Mouse (Mus musculus) lung, embryonic 14.5 days (tissue): ENCODE measurements at regions not wholly inside any gene's neighbourhood (a gene's known extent, or its start where the extent isn't known, plus 50 kb on each side); places are given as distances from the start of the nearest gene placed in this dataset.

Source experiments
- ATAC-seq: fragments of 200-750 bp; cut with Nextera tagmentation; 2 replicates; pipeline ENCODE4 v1.8.0; 2017; ENCODE audit warnings: mild to moderate bottlenecking, moderate TSS enrichment, moderate library complexity; ENCODE audit not compliant: insufficient read depth
- DNase-seq: peaks from one replicate; pipeline ENCODE4 v3.0.0-alpha.2; 2015
- H3K27ac ChIP-seq: fragments of 300-500 bp; sonication (generic); 2 replicates; pipeline ENCODE4 v1.5.1; 2014; ENCODE audit warnings: low read depth, mild to moderate bottlenecking, moderate library complexity
- H3K27me3 ChIP-seq: fragments of 300-500 bp; sonication (generic); 2 replicates; pipeline ENCODE4 v1.6.1; 2014; ENCODE audit warnings: low read length, control low read depth; ENCODE audit not compliant: insufficient read depth
- H3K36me3 ChIP-seq: fragments of 300-500 bp; sonication (generic); 2 replicates; pipeline ENCODE4 v1.6.1; 2014; ENCODE audit warnings: control low read depth; ENCODE audit not compliant: insufficient read depth
- H3K4me1 ChIP-seq: fragments of 300-500 bp; sonication (generic); 2 replicates; pipeline ENCODE4 v1.6.1; 2014; ENCODE audit warnings: antibody characterized with exemption, control low read depth; ENCODE audit not compliant: insufficient read depth
- H3K4me2 ChIP-seq: fragments of 300-500 bp; sonication (generic); 2 replicates; pipeline ENCODE4 v1.6.1; 2014; ENCODE audit warnings: mild to moderate bottlenecking
- H3K4me3 ChIP-seq: fragments of 300-500 bp; sonication (generic); 2 replicates; pipeline ENCODE4 v1.5.1; 2014; ENCODE audit warnings: low read depth, low read length
- H3K9ac ChIP-seq: fragments of 300-500 bp; sonication (generic); 2 replicates; pipeline ENCODE4 v1.6.1; 2014
- H3K9me3 ChIP-seq: fragments of 300-500 bp; sonication (generic); 2 replicates; pipeline ENCODE4 v1.6.1; 2016; ENCODE audit warnings: low read depth, low read length, control low read depth
- CTCF ChIP-seq: IDR thresholded peaks from 2 replicates; pipeline ENCODE4 v1.5.1; 2016; ENCODE audit warnings: antibody characterized with exemption, low read depth
- WGBS: fragments of 180-500 bp; shearing (Covaris S2); extraction: QIAGEN DNeasy Blood & Tissue Kit; methylation state at CpG from one replicate; pipeline ENCODE4 v1.1.7; 2014; 5-methylcytosine and 5-hydroxymethylcytosine counted together

DNA sequence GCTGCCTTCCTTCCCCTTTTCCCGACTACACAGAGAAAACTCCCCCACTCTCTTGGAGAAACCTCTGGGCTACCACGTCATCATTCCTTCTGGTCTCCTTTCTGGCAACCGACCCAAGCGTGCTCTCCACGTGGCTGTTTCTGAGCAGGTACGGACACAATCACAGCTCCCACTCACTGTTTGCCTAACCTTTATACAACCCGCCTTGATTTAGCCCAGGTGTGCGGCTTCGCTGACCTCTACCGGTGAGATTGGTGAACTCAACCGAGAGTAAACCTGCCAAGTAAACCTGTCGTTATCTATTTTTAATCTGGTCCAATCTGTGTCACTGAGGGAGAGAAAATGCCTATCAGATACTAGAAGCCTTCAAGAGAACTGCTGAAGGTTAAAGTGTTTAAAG, 142.7 kb upstream of the Gnai1 start:
- Histone ChIP-seq H3K4me2 (no peak overlapping the region), H3K9ac (no peak overlapping the region), H3K9me3 (no peaks in the 10 kb centered on the region), H3K4me1 (no peaks in the 10 kb centered on the region), H3K36me3 (no peaks in the 10 kb centered on the region), H3K27me3 (no peaks in the 10 kb centered on the region), H3K27ac (no peak overlapping the region), H3K4me3 (no peak overlapping the region)
- peak; percentile 44; the same call in 1 of the 2 replicates for ATAC-seq
- peak; percentile 50 for TF ChIP-seq CTCF
- DNase-seq = peak; percentile 34
- WGBS = 18% methylated on average over 12 of the region's 12 CpGs

DNA sequence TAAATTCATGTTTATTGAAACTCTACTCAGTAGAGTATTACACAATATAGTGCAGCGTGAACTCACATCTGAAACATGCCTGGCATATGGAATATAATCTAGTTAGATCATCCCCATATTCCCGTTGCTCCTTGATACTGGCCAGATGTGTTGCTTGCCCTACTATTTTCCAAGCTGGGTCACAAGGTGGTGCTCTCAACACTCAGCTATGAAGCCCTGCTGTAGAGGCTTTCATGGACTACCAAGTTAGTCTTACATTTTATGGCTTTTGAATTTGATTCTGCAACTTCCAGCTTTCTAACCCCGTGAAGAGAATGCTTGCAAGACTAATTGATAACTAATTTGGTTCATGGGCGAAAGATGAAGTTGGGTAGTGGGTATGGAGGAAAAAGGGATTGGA, 134.2 kb upstream of the Gnai1 start:
- H3K4me2 ChIP-seq = no peak overlapping the region
- no peaks in the 10 kb centered on the region for H3K36me3 ChIP-seq
- 73% methylated on average over 4 of the region's 4 CpGs for WGBS
- H3K4me1 ChIP-seq = no peaks in the 10 kb centered on the region
- H3K4me3 ChIP-seq = no peak overlapping the region
- TF ChIP-seq CTCF = no peak
- no peak overlapping the region for H3K9ac ChIP-seq
- H3K9me3 ChIP-seq = no peaks in the 10 kb centered on the region
- DNase-seq = no peak
- no peak overlapping the region for H3K27ac ChIP-seq
- no peak for ATAC-seq
- H3K27me3 ChIP-seq = no peaks in the 10 kb centered on the region

DNA sequence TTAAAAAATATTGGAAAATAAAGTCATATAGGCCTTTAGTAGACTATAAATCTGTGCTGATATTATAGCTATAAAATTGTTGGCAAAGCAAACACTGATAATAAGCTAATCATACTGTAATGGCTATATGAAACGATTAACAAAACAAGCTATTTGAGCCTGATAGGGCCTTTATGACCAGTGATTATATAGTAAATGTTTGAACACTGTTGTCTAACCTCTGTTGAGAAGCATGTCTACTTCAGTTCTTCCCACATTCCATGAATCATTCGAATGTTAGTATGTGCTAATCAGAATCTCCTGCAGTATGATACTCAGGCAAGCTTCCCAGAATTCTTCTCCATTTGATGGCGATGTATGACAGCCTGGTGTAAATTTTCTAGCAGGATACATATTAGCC, 129.6 kb upstream of the Gnai1 start:
- Histone ChIP-seq H3K4me1 (no peaks in the 10 kb centered on the region), H3K36me3 (no peaks in the 10 kb centered on the region), H3K27ac (no peak overlapping the region), H3K9ac (no peak overlapping the region), H3K4me2 (no peak overlapping the region), H3K9me3 (no peaks in the 10 kb centered on the region), H3K27me3 (no peaks in the 10 kb centered on the region), H3K4me3 (no peak overlapping the region)
- DNase-seq (no peak), ATAC-seq (no peak)
- 71% methylated on average over 3 of the region's 3 CpGs for WGBS
- no peak for TF ChIP-seq CTCF

DNA sequence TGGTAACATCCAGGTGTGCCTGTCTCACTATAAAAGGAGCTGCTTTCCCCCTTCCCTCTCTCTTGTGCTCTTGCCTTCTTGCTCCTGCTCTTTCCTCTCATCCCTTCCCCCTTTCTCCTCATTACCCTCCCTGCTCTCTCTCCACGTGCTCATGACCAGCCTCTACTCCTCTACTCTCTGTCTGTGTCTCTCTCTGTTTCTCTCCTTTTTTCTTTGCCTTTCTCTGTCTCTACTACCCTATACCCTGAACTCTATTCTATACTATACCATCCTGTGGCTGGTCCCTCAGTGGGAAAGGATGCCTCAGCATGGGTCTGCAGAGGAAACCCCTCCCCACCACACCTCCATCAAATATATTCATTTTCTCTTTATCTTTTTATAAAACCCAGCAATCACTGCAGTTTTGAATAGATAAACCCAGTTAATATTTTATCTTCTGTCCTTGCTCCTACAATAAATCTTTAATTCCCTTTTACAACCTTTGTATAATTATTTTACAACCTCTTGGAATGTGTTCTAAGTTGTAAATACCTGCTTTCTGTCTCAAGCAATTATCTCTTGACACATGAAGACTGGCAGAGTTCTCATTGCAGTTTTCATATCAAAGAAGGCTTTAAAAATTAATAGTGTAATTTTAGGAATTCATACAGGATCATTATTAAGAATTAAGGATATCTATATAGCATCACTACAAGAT, 127.1 kb upstream of the Gnai1 start:
- no peaks in the 10 kb centered on the region for H3K27me3 ChIP-seq
- no peak overlapping the region for H3K9ac ChIP-seq
- TF ChIP-seq CTCF = no peak
- DNase-seq (no peak), ATAC-seq (no peak)
- H3K4me2 ChIP-seq = no peak overlapping the region
- no peak overlapping the region for H3K27ac ChIP-seq
- H3K9me3 ChIP-seq = no peaks in the 10 kb centered on the region
- no peak overlapping the region for H3K4me3 ChIP-seq
- no peaks in the 10 kb centered on the region for H3K4me1 ChIP-seq
- no peaks in the 10 kb centered on the region for H3K36me3 ChIP-seq
- WGBS = 52% methylated on average over 1 of the region's 1 CpGs

DNA sequence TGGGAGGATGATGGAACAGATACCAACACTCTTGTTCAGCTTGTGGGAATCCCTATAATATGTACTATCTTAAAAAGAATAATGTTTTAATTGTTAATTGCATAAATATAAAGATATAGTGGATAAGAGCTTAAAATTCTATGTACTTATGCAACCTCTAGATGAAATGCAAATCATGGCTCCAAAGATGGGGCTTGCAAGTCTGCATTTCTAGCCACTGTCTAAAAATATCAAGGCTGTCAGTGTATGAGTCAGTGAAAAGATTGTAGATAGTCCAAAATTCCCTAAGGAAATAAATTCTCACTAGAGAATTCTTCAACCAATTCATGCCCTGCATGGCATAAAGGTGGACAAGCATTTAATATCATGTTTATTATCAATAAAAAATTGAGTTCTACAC, 124.2 kb upstream of the Gnai1 start:
- no peak overlapping the region for H3K27ac ChIP-seq
- H3K4me3 ChIP-seq = no peak overlapping the region
- H3K4me1 ChIP-seq = no peaks in the 10 kb centered on the region
- H3K9me3 ChIP-seq = no peaks in the 10 kb centered on the region
- TF ChIP-seq CTCF = no peak
- H3K4me2 ChIP-seq = no peak overlapping the region
- DNase-seq (no peak), ATAC-seq (no peak)
- no peaks in the 10 kb centered on the region for H3K36me3 ChIP-seq
- no peak overlapping the region for H3K9ac ChIP-seq
- H3K27me3 ChIP-seq = no peaks in the 10 kb centered on the region

DNA sequence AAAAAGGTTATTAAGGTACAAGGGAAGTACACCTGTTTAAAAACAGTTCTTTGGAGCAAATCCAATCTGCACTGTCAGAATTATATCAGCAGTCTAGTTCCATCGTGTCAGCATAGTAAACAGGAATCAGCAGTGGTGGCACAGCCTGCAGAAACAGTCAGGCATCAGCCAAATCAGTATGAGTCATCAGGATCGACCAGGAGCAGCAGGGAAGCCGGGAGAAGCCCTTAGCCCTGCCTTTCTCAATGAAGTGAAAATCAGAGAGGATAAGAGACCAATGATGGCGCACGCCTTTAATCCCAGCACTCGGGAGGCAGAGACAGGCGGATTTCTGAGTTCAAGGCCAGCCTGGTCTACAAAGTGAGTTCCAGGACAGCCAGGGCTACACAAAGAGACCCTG, 118.3 kb upstream of the Gnai1 start:
- 81% methylated on average over 7 of the region's 7 CpGs for WGBS
- H3K4me1 ChIP-seq = no peaks in the 10 kb centered on the region
- H3K36me3 ChIP-seq = no peaks in the 10 kb centered on the region
- H3K27ac ChIP-seq = no peak overlapping the region
- H3K9me3 ChIP-seq = no peaks in the 10 kb centered on the region
- no peak overlapping the region for H3K9ac ChIP-seq
- ATAC-seq = no peak
- no peak for TF ChIP-seq CTCF
- H3K4me2 ChIP-seq = no peak overlapping the region
- no peak overlapping the region for H3K4me3 ChIP-seq
- H3K27me3 ChIP-seq = no peaks in the 10 kb centered on the region
- no peak for DNase-seq

DNA sequence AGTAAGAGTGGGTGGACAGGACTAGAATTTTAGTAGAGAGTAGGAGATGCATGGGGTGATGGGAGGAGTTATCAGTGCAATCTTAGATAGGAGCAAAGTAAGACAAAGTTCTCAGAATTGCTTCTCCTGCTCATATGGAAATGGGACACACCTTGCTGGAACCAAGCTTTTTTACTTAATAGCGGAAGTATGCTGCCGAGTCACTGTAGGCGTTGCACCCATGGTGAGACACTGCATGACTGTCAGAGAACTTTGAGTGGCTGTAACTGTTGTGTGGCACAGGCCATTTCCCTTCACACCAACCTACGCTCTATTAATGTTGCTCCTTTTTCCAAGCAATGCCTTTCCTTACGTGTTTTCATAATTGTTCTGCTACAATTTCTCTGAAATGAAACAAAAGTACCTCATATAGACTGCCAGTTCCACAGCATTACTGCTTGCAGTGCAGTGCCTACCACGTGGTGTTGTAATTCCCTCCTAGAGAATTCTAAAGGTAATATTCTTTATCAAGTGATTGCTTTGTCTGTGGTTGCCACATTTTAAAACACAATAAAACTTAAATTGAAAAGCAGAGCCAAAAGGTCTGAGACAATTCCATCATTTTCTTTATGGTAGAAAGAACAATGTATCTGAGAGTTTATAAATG, 117.3 kb upstream of the Gnai1 start:
- Histone ChIP-seq H3K36me3 (no peaks in the 10 kb centered on the region), H3K9me3 (no peaks in the 10 kb centered on the region), H3K4me3 (no peak overlapping the region), H3K27ac (no peak overlapping the region), H3K27me3 (no peaks in the 10 kb centered on the region), H3K4me2 (no peak overlapping the region), H3K9ac (no peak overlapping the region), H3K4me1 (no peaks in the 10 kb centered on the region)
- ATAC-seq (no peak), DNase-seq (no peak)
- WGBS = 83% methylated on average over 6 of the region's 6 CpGs
- TF ChIP-seq CTCF = no peak
